Mouse (Mus musculus): ENCODE data around the gene Got1. TPM values are rescaled to one million over a fixed set of nuclear protein-coding genes. Genes with fewer than 3 reads are reported as not detected.

Got1 gene
- polyA plus RNA-seq, 1 experiment, result 41.3 TPM

DNA sequence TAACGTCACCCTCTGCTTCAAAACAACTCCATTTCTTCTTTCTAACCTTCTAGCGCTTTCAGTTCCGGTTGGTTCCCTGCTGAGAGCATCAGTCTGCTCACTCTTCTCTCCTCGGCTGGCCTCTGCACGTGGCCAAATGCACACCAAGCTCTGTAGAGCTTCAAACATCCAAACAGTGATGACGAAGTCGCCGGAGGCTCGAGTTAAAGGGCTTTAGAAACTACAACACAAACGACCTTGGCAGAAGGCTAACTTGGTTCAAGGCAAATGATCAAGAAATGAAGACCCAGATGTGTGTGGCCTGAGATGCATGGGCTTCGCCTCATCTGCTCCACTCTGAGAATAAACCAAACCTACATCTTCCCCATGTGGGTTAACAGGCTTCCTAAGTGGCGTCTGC is 854 bp downstream of the Got1 start:
- H3K36me3 ChIP-seq (ENCODE audit: control insufficient read depth, insufficient read depth, low read length), result peaks cover 6% of the 10 kb centered on the region; the same call in 1 of the 2 replicates
- H3K4me3 ChIP-seq (ENCODE audit: low read depth, low read length), result peak overlapping the region; percentile 84
- peak overlapping the region; percentile 77 for H3K27ac ChIP-seq (ENCODE audit: insufficient read depth, low read depth, low read length)
- peaks cover 11% of the 10 kb centered on the region; the same call in 1 of the 2 replicates for H3K4me1 ChIP-seq (ENCODE audit: control insufficient read depth, insufficient read depth, insufficient read length, low read length)
- TF ChIP-seq CTCF (IDR thresholded peaks at IDR 0.05; ENCODE audit: extremely low read depth, insufficient read length, insufficient replicate concordance, low read depth, low read length) (no peak), POLR2A (IDR thresholded peaks at IDR 0.05; ENCODE audit: low read depth, low read length) (no peak)
- H3K27me3 ChIP-seq (ENCODE audit: control insufficient read depth, insufficient read depth, low read length), result no peaks in the 10 kb centered on the region
- 5% methylated on average over 12 of the region's 12 CpGs for WGBS

DNA sequence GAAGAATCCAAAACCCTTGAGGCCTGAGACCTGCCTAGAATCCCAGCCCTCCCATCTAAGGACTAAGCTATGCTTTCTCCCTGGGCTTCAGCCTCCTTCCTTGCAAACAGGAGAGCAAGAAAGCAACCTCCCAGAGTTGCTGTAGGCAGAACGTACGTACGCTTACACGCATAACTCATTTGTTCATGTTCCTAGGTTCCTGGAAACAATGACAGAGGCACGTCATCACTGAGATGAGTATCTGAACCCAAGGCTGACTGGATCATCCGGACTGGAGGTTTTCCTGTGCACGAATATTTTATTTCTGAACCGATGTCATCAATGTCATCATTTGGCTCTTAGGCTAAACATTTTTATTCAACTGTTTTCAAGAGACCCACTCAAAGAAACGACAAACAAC is 2.4 kb downstream of the Got1 start:
- no peak overlapping the region; the same call in 1 of the 2 replicates for H3K4me3 ChIP-seq (ENCODE audit: low read depth, low read length)
- 88% methylated on average over 9 of the region's 9 CpGs for WGBS
- peak overlapping the region; percentile 69 for H3K27ac ChIP-seq (ENCODE audit: insufficient read depth, low read depth, low read length)
- TF ChIP-seq CTCF (IDR thresholded peaks at IDR 0.05; ENCODE audit: extremely low read depth, insufficient read length, insufficient replicate concordance, low read depth, low read length) (no peak), POLR2A (IDR thresholded peaks at IDR 0.05; ENCODE audit: low read depth, low read length) (no peak)
- H3K4me1 ChIP-seq (ENCODE audit: control insufficient read depth, insufficient read depth, insufficient read length, low read length), result peaks cover 11% of the 10 kb centered on the region; the same call in 1 of the 2 replicates
- H3K36me3 ChIP-seq (ENCODE audit: control insufficient read depth, insufficient read depth, low read length), result peaks cover 6% of the 10 kb centered on the region
- no peaks in the 10 kb centered on the region for H3K27me3 ChIP-seq (ENCODE audit: control insufficient read depth, insufficient read depth, low read length)

DNA sequence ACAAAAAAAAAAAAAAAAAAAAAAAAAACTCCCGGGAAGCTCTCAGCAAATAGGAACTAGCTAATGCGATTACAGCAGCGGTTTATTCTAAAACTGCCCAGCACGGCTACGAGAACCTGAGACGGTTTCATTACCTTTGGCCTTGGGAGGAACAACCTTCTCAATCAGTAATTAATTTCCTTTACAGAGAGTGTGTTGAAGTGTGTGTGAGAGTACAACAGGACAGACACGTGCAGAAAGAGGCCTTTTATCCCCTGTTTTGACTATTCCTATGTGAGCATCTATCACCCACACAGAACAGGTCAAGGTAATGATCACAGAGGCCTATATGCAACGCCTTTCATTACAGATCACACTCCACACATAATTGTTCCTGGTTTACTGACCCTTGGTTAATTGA is 3.0 kb downstream of the Got1 start:
- Histone ChIP-seq H3K36me3 (ENCODE audit: control insufficient read depth, insufficient read depth, low read length) (peaks cover 6% of the 10 kb centered on the region), H3K4me1 (ENCODE audit: control insufficient read depth, insufficient read depth, insufficient read length, low read length) (peaks cover 14% of the 10 kb centered on the region; the same call in 1 of the 2 replicates), H3K27me3 (ENCODE audit: control insufficient read depth, insufficient read depth, low read length) (no peaks in the 10 kb centered on the region), H3K4me3 (ENCODE audit: low read depth, low read length) (no peak overlapping the region), H3K27ac (ENCODE audit: insufficient read depth, low read depth, low read length) (peak overlapping the region; percentile 79; the same call in 1 of the 2 replicates)
- 31% methylated on average over 8 of the region's 8 CpGs for WGBS
- TF ChIP-seq POLR2A (IDR thresholded peaks at IDR 0.05; ENCODE audit: low read depth, low read length), result no peak
- no peak for TF ChIP-seq CTCF (IDR thresholded peaks at IDR 0.05; ENCODE audit: extremely low read depth, insufficient read length, insufficient replicate concordance, low read depth, low read length)

DNA sequence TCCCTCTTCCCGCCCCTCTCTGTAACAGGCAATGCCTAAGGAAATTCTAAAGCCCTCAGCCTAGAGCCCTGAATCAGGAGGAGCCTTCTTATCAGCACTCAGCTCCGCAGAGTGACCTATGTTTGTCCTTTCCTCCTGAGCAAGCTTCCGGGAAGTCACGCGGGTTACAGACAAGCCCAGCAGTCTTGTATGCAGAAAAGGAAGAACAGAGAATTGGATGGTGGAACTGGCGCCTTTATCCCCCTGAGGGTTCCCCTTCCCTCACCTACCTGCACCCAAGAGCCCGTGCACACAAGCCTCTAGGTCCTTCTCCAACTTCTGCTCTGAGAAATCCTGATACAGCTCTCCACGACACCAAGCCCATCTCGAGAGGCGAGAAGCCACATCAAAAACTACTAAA is 4.0 kb downstream of the Got1 start:
- peaks cover 17% of the 10 kb centered on the region; the same call in 1 of the 2 replicates for H3K4me1 ChIP-seq (ENCODE audit: control insufficient read depth, insufficient read depth, insufficient read length, low read length)
- peak overlapping the region; percentile 49 for H3K4me3 ChIP-seq (ENCODE audit: low read depth, low read length)
- peaks cover 9% of the 10 kb centered on the region for H3K36me3 ChIP-seq (ENCODE audit: control insufficient read depth, insufficient read depth, low read length)
- no peak for TF ChIP-seq POLR2A (IDR thresholded peaks at IDR 0.05; ENCODE audit: low read depth, low read length)
- no peak for TF ChIP-seq CTCF (IDR thresholded peaks at IDR 0.05; ENCODE audit: extremely low read depth, insufficient read length, insufficient replicate concordance, low read depth, low read length)
- peak overlapping the region; percentile 79 for H3K27ac ChIP-seq (ENCODE audit: insufficient read depth, low read depth, low read length)
- H3K27me3 ChIP-seq (ENCODE audit: control insufficient read depth, insufficient read depth, low read length), result no peaks in the 10 kb centered on the region
- 31% methylated on average over 10 of the region's 10 CpGs for WGBS

DNA sequence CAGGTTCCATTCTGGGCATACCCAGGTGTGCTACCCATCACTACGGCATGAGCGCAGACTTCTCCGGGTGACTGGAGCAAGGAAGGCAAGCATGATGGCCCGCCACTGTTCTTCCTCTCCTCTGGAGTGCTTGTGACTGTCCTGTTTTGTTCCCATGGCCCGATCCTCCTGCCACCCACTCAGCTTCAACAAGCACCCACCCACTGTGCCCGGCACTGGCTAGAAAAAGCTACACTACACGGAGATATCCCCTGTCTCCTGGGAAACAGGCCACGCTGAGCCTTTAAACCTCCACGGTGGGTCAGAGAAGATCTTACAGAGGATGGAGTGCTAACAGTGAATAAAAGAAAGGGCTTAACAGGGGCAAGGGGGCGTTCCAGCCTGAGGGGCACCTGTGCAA is 5.2 kb downstream of the Got1 start:
- no peak overlapping the region for H3K4me3 ChIP-seq (ENCODE audit: low read depth, low read length)
- 94% methylated on average over 10 of the region's 10 CpGs for WGBS
- no peaks in the 10 kb centered on the region for H3K27me3 ChIP-seq (ENCODE audit: control insufficient read depth, insufficient read depth, low read length)
- no peak overlapping the region for H3K27ac ChIP-seq (ENCODE audit: insufficient read depth, low read depth, low read length)
- H3K36me3 ChIP-seq (ENCODE audit: control insufficient read depth, insufficient read depth, low read length), result peaks cover 17% of the 10 kb centered on the region
- peaks cover 15% of the 10 kb centered on the region; the same call in 1 of the 2 replicates for H3K4me1 ChIP-seq (ENCODE audit: control insufficient read depth, insufficient read depth, insufficient read length, low read length)
- TF ChIP-seq CTCF (IDR thresholded peaks at IDR 0.05; ENCODE audit: extremely low read depth, insufficient read length, insufficient replicate concordance, low read depth, low read length) (no peak), POLR2A (IDR thresholded peaks at IDR 0.05; ENCODE audit: low read depth, low read length) (no peak)

DNA sequence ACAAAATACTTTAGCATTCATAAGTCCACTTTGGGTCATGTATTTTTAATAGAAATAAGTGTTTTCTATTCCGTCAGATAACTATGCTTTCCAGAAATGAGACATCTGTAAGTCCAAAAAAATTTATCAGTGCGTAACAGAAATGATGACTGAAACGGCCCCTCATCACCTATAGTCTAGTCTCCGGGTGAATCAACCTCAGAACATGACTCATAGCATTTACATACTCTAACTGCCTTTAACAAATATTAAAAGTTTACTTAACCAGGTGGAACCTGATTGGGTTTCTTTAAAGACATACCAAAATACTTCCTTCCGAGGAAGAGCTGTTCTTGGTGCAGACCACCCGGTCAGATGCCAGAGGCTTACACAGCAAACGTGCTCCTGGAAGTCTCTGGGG is 6.1 kb downstream of the Got1 start:
- WGBS, result 85% methylated on average over 7 of the region's 7 CpGs
- H3K36me3 ChIP-seq (ENCODE audit: control insufficient read depth, insufficient read depth, low read length), result peaks cover 17% of the 10 kb centered on the region
- no peaks in the 10 kb centered on the region for H3K27me3 ChIP-seq (ENCODE audit: control insufficient read depth, insufficient read depth, low read length)
- H3K4me3 ChIP-seq (ENCODE audit: low read depth, low read length), result no peak overlapping the region
- peaks cover 18% of the 10 kb centered on the region; the same call in 1 of the 2 replicates for H3K4me1 ChIP-seq (ENCODE audit: control insufficient read depth, insufficient read depth, insufficient read length, low read length)
- no peak for TF ChIP-seq POLR2A (IDR thresholded peaks at IDR 0.05; ENCODE audit: low read depth, low read length)
- no peak overlapping the region for H3K27ac ChIP-seq (ENCODE audit: insufficient read depth, low read depth, low read length)

DNA sequence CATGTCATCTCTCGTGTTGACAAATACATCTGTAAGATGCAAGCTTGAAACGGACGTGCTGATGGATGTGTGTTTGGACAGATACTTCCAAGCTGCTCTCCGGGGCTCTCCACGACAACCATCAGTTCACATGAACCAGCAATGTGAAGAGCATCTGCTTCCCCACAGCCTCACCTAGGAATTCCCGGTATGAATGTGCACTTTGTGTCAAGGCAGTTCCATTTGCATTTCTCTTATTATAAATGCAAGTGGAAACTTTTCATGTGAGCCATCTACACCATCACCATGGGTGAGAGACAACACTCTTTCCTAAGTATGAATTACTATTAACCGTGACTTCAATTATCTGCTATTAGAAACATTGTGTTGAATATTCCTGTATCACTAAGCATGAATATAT is 6.6 kb downstream of the Got1 start:
- WGBS, result 83% methylated on average over 7 of the region's 7 CpGs
- Histone ChIP-seq H3K27ac (ENCODE audit: insufficient read depth, low read depth, low read length) (no peak overlapping the region), H3K4me1 (ENCODE audit: control insufficient read depth, insufficient read depth, insufficient read length, low read length) (peaks cover 19% of the 10 kb centered on the region; the same call in 1 of the 2 replicates), H3K27me3 (ENCODE audit: control insufficient read depth, insufficient read depth, low read length) (no peaks in the 10 kb centered on the region), H3K36me3 (ENCODE audit: control insufficient read depth, insufficient read depth, low read length) (peaks cover 17% of the 10 kb centered on the region), H3K4me3 (ENCODE audit: low read depth, low read length) (no peak overlapping the region)
- TF ChIP-seq POLR2A (IDR thresholded peaks at IDR 0.05; ENCODE audit: low read depth, low read length), result no peak

DNA sequence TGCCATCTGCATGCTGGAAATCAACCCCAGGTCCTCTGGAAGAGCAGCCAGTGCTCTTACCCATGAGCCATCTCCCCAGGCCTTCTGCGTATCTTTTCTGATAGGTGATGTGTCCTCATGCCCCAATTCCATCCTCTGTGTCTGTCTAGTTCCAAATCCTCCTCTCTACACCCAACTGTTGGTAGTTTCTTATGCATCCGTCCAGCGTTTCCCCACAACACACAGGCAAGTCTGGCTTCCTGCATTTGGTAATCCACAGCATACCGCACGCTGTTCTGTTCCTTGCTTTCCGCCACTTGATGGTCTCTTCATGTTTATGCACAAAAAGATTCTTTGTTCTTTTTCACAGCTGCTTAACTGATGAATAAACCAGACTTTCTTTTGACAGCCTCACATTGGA is 7.1 kb downstream of the Got1 start:
- Histone ChIP-seq H3K27me3 (ENCODE audit: control insufficient read depth, insufficient read depth, low read length) (no peaks in the 10 kb centered on the region), H3K4me1 (ENCODE audit: control insufficient read depth, insufficient read depth, insufficient read length, low read length) (peaks cover 21% of the 10 kb centered on the region; the same call in 1 of the 2 replicates), H3K27ac (ENCODE audit: insufficient read depth, low read depth, low read length) (no peak overlapping the region), H3K36me3 (ENCODE audit: control insufficient read depth, insufficient read depth, low read length) (peaks cover 17% of the 10 kb centered on the region), H3K4me3 (ENCODE audit: low read depth, low read length) (no peak overlapping the region)
- 87% methylated on average over 6 of the region's 6 CpGs for WGBS
- TF ChIP-seq POLR2A (IDR thresholded peaks at IDR 0.05; ENCODE audit: low read depth, low read length), result no peak
- no peak for TF ChIP-seq CTCF (IDR thresholded peaks at IDR 0.05; ENCODE audit: extremely low read depth, insufficient read length, insufficient replicate concordance, low read depth, low read length)

Measured in small intestine, adult 2 months (tissue).